Mouse (Mus musculus) cerebellum, adult 2 months (tissue): ENCODE measurements around the gene Dnah9.

Experiments used
- CTCF ChIP-seq: fragments of 200-500 bp; IDR thresholded peaks from 2 replicates; pipeline ENCODE4 v1.5.1; 2011; ENCODE audit warnings: low read depth, mild to moderate bottlenecking, control low read depth, low read length, moderate library complexity, borderline replicate concordance; ENCODE audit not compliant: insufficient read depth
- POLR2A ChIP-seq: fragments of 200-500 bp; IDR thresholded peaks from 2 replicates; pipeline ENCODE4 v1.6.1; 2011; ENCODE audit warnings: low read length, control low read depth, borderline replicate concordance; ENCODE audit not compliant: insufficient read depth

GRCm38 (mm10) chr11:66046594-66047193, 121.7 kb downstream of the Dnah9 start:
- no peak for TF ChIP-seq CTCF
- no peak for TF ChIP-seq POLR2A
